Mouse (Mus musculus) stomach, postnatal 0 days (tissue): ENCODE data around the gene Clic4.

Source experiments
- CTCF ChIP-seq: IDR thresholded peaks from 2 replicates; pipeline ENCODE4 v1.5.1; 2016; ENCODE audit warnings: antibody characterized with exemption, low read depth, mild to moderate bottlenecking, moderate library complexity
- EP300 ChIP-seq: optimal IDR thresholded peaks from 2 replicates; pipeline ENCODE3; 2016; ENCODE audit warnings: antibody characterized with exemption

DNA sequence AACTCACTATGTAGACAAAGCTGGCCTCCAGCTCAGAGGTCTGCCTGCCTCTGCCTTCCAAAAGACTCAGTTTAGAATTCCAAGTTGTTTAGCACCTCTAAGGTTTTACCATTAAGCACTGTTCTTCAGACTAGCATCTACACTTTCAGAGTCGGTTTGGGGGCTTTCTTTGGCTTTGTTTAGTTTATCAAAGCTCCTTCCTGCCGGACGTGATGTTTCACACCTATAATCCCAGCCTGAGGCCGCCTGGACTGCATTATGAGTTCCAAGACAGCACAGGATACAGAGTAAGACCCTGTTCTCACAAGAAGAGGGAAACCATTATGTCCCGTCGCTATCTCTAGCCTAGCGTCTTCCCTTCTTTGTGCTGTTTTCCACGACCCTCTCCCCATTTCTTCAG lies 2.1 kb downstream of the Clic4 start:
- TF ChIP-seq CTCF (no peak), EP300 (no peak)
